Mouse (Mus musculus): ENCODE measurements around the gene Wasf1. TPM values are rescaled to one million over a fixed set of nuclear protein-coding genes. Genes with fewer than 3 reads are reported as not detected.

Wasf1 gene
- polyA plus RNA-seq, 1 experiment from 2014 or later, result 45.9 TPM

Other genes starting within 250 kb of the Wasf1 start
- 0.92 and 1.5 TPM in 2 replicates for gene Mettl24, start 200.2 kb upstream of the Wasf1 start, polyA plus RNA-seq (2016; fragmentation: Nextera tagmentation; extraction: Ambion mirVana)
- gene Cdc40, start 164 bp upstream of the Wasf1 start, polyA plus RNA-seq (2016; fragmentation: Nextera tagmentation; extraction: Ambion mirVana), result 40.0 and 40.6 TPM in 2 replicates
- gene Gpr6, start 188.8 kb downstream of the Wasf1 start, polyA plus RNA-seq (2016; fragmentation: Nextera tagmentation; extraction: Ambion mirVana), result not detected in 2 replicates